22 mouse cellular contexts compared by ENCODE assay signal in genomic region chr7:65097708-65098107, GRCm38 (mm10). TPM values are rescaled to one million over a fixed set of nuclear protein-coding genes. Genes with fewer than 3 reads are reported as not detected.
DNase-seq lines count a peak whose midpoint lies in the region; ATAC-seq and TF ChIP-seq lines count a peak whose summit lies in the region.
"Had no signal": no experiment of that assay in that cellular context is flagged by ENCODE, and none has a peak within 500 bp of the region (broad histone marks: within the 10 kb centered on the region; RNA-seq: fewer than 3 reads in every experiment).

No protein-coding gene starts in this region.

- H3K4me2 ChIP-seq in heart, postnatal 0 days (ENCODE audit: low read depth, low read length): peak overlapping the region; percentile 54
- H3K4me2 ChIP-seq in forebrain, embryonic 11.5 days (ENCODE audit: low read depth, low read length, severe bottlenecking): no peak overlapping the region
- H3K4me2 ChIP-seq: hindbrain, embryonic 12.5 days; kidney, embryonic 15.5 days; limb, embryonic 15.5 days had no signal

- TF ChIP-seq CTCF in heart, postnatal 0 days (IDR thresholded peaks at IDR 0.05; ENCODE audit: low read depth): no peak

- no peak for ATAC-seq in heart, postnatal 0 days (ENCODE audit: insufficient read depth, low read depth)
- ATAC-seq in forebrain, embryonic 11.5 days (replicated peaks; ENCODE audit: low FRiP score): no peak
- ATAC-seq: forebrain, postnatal 0 days had no signal

- no peak for TF ChIP-seq EP300 in heart, postnatal 0 days (IDR thresholded peaks at IDR 0.05; ENCODE audit: low read depth)

- 29% methylated on average over 14 of the region's 14 CpGs for WGBS in heart, postnatal 0 days
- WGBS in forebrain, embryonic 11.5 days: 90% methylated on average over 14 of the region's 14 CpGs

- peak; percentile 63 to 81 for DNase-seq in frontal cortex, adult 2 months (ENCODE audit: extremely low spot score in 1 of 2, low spot score in 1 of 2)
- DNase-seq in frontal cortex, postnatal 10 days (ENCODE audit: low spot score in 2 of 2): no peak
- DNase-seq in heart, postnatal 0 days (ENCODE audit: low spot score): peak; percentile 18
- no peak for DNase-seq in heart, adult 9 months (ENCODE audit: low spot score in 2 of 2)
- peak; percentile 48 to 66 for DNase-seq in left cerebral cortex, adult 9 months (ENCODE audit: low spot score in 2 of 2)
- DNase-seq in right cerebral cortex, postnatal 25 days: peak; percentile 58
- no peak for DNase-seq in forebrain, embryonic 11.5 days (ENCODE audit: low spot score)
- no peak for DNase-seq in thymus, postnatal 25 days
- DNase-seq: adrenal gland, adult 2 months; cerebellum, postnatal 25 days; forebrain, postnatal 0 days; gastrocnemius, postnatal 36 days; layer of hippocampus, postnatal 36 days; lung, postnatal 10 days; thymus, adult 18-20 months had no signal

- H3K9ac ChIP-seq in heart, postnatal 0 days (replicated peaks; ENCODE audit: low read depth, low read length): no peak overlapping the region
- no peak overlapping the region for H3K9ac ChIP-seq in forebrain, embryonic 11.5 days (ENCODE audit: low read length)
- H3K9ac ChIP-seq: forebrain, postnatal 0 days; hindbrain, embryonic 12.5 days; kidney, embryonic 15.5 days; limb, embryonic 15.5 days had no signal

- no peaks in the 10 kb centered on the region for H3K9me3 ChIP-seq in heart, postnatal 0 days (replicated peaks; ENCODE audit: control insufficient read depth, low read length)
- H3K9me3 ChIP-seq in forebrain, embryonic 11.5 days (ENCODE audit: control insufficient read depth, low read length): no peaks in the 10 kb centered on the region
- H3K9me3 ChIP-seq: embryonic facial prominence, embryonic 10.5 days; hindbrain, embryonic 12.5 days; kidney, embryonic 15.5 days; limb, embryonic 15.5 days had no signal

- no peaks in the 10 kb centered on the region for H3K27me3 ChIP-seq in heart, postnatal 0 days (ENCODE audit: control insufficient read depth, insufficient read depth, low read length)
- no peaks in the 10 kb centered on the region for H3K27me3 ChIP-seq in forebrain, embryonic 11.5 days (ENCODE audit: control insufficient read depth, insufficient read depth, low read length)
- H3K27me3 ChIP-seq: hindbrain, embryonic 12.5 days; kidney, embryonic 15.5 days; limb, embryonic 15.5 days had no signal

- H3K36me3 ChIP-seq in heart, postnatal 0 days (replicated peaks; ENCODE audit: control insufficient read depth, insufficient read depth, low read length): no peaks in the 10 kb centered on the region
- no peaks in the 10 kb centered on the region for H3K36me3 ChIP-seq in forebrain, embryonic 11.5 days (ENCODE audit: control insufficient read depth, insufficient read depth, low read length)
- H3K36me3 ChIP-seq: embryonic facial prominence, embryonic 10.5 days; hindbrain, embryonic 12.5 days; kidney, embryonic 15.5 days; limb, embryonic 15.5 days had no signal

- no peak overlapping the region for H3K27ac ChIP-seq in heart, postnatal 0 days (ENCODE audit: low read depth)
- H3K27ac ChIP-seq in forebrain, embryonic 11.5 days (ENCODE audit: low read depth, low read length): no peak overlapping the region
- H3K27ac ChIP-seq: embryonic facial prominence, embryonic 10.5 days; hindbrain, embryonic 12.5 days; kidney, embryonic 15.5 days; limb, embryonic 15.5 days had no signal

- H3K4me1 ChIP-seq in heart, postnatal 0 days (ENCODE audit: control insufficient read depth, insufficient read depth): no peaks in the 10 kb centered on the region
- no peaks in the 10 kb centered on the region for H3K4me1 ChIP-seq in forebrain, embryonic 11.5 days (replicated peaks; ENCODE audit: control insufficient read depth, insufficient read depth, low read length)
- H3K4me1 ChIP-seq: embryonic facial prominence, embryonic 10.5 days; hindbrain, embryonic 12.5 days; limb, embryonic 15.5 days had no signal

- peak overlapping the region; percentile 17 for H3K4me3 ChIP-seq in heart, postnatal 0 days (ENCODE audit: low read depth, low read length)
- no peak overlapping the region for H3K4me3 ChIP-seq in forebrain, embryonic 11.5 days (ENCODE audit: low read depth, low read length)
- H3K4me3 ChIP-seq: embryonic facial prominence, embryonic 10.5 days; erythroblast, embryonic 14.5 days; hindbrain, embryonic 12.5 days; kidney, embryonic 15.5 days; limb, embryonic 15.5 days had no signal

RNA-seq across cellular contexts. Expression of gene Fam189a1, which starts 58.7 kb away (rescaled TPM):
- polyA plus RNA-seq in frontal cortex, adult 2 months (2012; rRNA removed): 45.7 and 45.8 TPM in 2 replicates
- total RNA-seq in heart, postnatal 0 days (2014; rRNA removed; ENCODE audit: low replicate concordance): 0.42 TPM in 1 of 2 replicates, not detected in the other
- polyA plus RNA-seq in heart, postnatal 0 days (2015; fragmentation: Nextera tagmentation; extraction: Ambion mirVana): 0.11 and 0.19 TPM in 2 replicates
- polyA plus RNA-seq in forebrain, embryonic 11.5 days (2014; fragmentation: Nextera tagmentation; extraction: Ambion mirVana): 2.7 and 4.0 TPM in 2 replicates
- total RNA-seq: gastrocnemius, postnatal 36 days; MEL had no signal
- polyA plus RNA-seq: erythroblast, embryonic 14.5 days; liver, embryonic 16.5 days had no signal

Comparison
In these comparisons a context has a peak if more than half of its experiments do, and no peak if none do; other contexts are left out.
1. DNase-seq: peak in frontal cortex, adult 2 months (2 of 2), heart, postnatal 0 days (single experiment), left cerebral cortex, adult 9 months (2 of 2) and right cerebral cortex, postnatal 25 days (single experiment); none in frontal cortex, postnatal 10 days (0 of 2), heart, adult 9 months (0 of 2), forebrain, embryonic 11.5 days (single experiment) and thymus, postnatal 25 days (single experiment).